Mouse (Mus musculus) left cerebral cortex, adult 11 months (tissue): ENCODE results near the gene Sar1a.

ENCODE experiments used
- DNase-seq: peaks from one replicate; pipeline ENCODE4 v3.0.0; 2022; ENCODE audit warnings: low spot score

The Sar1a gene

DNA sequence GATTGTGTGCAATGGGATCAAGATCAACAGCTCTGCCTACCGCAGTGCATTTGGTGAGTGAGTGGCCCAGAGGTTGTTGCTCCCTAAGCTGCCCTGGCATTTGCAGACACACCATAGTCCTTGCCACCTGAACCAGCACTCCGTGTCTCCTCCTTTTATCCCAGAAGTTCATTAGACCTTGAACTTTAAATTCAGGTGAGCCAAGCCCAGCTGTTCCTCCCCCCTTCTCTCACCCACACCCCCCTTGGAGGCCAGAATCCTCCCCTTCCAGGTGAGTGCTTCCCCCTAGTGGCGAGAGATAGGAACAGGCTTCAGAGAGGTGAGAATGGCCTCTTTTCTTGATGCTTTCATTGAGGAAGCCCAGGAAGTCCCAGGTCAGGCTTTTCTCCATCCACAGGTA, 54.3 kb downstream of the Sar1a start:
- DNase-seq = no peak

DNA sequence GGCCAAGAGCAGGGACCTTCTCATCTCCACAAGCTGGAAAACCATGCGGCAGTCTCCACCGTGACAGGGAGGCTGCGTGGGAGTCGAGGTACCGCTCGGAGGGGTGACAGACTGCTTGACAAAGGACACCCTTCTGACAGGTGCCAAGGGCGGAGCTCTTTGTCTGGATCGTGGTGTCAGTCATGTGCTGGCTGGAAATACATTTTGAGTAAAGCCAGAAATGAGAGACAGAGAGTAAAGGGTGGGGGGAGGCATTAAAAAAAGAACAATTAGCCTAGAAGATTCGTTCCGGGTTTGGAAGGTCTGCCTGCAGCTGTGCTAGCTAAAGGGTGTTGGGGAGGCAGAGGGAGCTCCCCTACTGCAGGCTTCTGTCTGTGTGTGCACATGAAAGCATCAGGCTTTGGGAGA, 56.6 kb downstream of the Sar1a start:
- DNase-seq = no peak

DNA sequence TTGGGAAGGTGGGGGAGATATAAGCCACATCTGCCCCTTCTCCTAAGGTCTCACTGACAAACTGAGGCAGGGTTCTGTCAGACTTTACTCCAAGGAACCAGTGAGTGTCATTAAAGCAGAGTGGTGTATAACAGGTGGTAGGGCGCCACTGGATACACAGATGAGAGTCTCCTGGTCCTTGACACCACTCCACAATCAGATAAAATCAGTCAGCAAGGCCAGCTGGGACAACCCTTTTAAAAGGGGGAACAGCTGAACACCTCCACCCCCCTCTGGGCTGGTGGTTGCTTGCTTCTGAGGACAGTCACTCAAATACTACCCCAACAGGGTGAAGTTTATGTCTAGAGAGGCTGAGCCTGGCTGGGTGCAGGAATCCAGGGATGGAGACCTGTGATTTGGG, 57.4 kb downstream of the Sar1a start:
- no peak for DNase-seq

DNA sequence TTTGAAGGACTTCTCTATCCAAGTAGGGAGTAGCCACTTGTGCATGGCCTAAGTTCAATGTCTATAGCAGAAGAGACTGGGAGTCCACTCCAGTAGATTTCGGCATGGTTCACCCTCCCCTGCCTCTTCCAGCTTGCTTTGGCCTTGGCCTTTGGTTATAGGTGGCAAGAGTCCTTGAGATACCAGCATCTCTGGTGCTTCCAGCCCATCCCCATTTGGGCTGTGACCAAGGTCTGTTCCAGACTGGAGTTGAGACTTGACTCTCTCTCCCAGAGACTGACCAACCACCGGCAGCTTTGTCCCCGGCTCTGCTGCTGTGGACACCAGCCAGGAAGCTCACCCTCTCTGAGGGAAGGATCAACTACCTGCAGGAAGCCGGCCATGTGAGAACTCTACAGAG, 58.0 kb downstream of the Sar1a start:
- DNase-seq = no peak

DNA sequence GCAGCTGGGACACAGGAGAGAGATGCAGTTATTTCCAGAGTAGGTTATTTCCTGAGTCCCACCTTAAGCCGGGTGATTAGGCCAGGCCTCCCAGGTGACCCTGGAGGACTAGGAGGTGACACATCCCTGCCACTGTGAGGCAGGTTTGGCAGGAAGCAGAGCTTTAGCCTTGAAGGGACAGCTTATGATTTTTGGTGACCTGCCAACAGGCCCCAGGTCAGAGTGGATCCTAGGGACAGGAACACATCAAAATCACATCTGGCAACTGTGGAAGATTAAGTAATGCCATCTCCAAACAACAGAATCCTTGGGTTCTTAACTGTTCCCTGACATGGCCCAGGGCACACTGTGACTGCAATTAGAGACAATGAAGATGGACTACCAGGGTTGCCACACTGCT, 61.2 kb downstream of the Sar1a start:
- no peak for DNase-seq

DNA sequence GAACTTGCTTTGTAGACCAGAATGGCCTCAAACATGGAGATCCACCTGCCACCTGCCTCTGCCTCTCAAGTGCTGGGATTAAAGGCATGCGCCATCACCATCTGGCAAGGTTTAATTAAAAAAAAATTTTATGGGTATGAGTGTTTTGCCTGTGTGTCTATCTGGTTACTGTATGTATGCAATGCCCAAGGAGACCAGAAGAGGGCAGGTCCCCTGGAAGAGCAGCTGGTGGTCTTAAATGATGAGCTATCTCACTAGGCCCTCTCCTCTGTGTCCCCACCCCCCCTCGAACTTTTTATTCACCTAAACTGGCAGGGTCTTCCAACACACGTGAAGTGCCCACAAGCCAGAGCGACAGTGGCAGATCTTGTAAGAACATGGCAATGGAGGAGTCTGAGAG, 61.8 kb downstream of the Sar1a start:
- DNase-seq = no peak

DNA sequence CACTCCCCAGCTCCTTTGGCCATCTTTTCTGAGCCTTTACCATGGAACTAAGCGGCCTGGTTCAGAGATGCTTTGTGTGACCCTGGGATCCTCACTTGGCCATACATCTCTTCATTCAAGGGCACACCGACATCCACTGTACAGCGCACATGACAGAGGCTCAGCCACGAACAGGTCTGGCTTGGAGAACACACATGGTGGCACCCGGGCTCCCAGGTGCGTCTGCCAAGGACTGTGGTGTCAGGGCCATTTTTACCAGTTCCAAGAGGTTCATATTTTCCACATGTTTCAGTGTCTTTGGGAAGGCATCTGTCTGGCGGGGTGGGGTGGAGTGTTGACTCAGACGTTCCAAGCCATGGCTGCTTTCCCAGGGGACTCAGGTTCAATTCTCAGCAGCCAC, 62.2 kb downstream of the Sar1a start:
- DNase-seq = no peak
